Mouse (Mus musculus): ENCODE data around the gene Pcdh9. TPM values are rescaled to one million over a fixed set of nuclear protein-coding genes. Genes with fewer than 3 reads are reported as not detected.

The Pcdh9 gene
- 11.2 TPM for polyA plus RNA-seq (2014; fragmentation: Illumina TruSeq; extraction: RNeasy Lipid Tissue Mini Kit (QIAGEN cat#74804))

DNA sequence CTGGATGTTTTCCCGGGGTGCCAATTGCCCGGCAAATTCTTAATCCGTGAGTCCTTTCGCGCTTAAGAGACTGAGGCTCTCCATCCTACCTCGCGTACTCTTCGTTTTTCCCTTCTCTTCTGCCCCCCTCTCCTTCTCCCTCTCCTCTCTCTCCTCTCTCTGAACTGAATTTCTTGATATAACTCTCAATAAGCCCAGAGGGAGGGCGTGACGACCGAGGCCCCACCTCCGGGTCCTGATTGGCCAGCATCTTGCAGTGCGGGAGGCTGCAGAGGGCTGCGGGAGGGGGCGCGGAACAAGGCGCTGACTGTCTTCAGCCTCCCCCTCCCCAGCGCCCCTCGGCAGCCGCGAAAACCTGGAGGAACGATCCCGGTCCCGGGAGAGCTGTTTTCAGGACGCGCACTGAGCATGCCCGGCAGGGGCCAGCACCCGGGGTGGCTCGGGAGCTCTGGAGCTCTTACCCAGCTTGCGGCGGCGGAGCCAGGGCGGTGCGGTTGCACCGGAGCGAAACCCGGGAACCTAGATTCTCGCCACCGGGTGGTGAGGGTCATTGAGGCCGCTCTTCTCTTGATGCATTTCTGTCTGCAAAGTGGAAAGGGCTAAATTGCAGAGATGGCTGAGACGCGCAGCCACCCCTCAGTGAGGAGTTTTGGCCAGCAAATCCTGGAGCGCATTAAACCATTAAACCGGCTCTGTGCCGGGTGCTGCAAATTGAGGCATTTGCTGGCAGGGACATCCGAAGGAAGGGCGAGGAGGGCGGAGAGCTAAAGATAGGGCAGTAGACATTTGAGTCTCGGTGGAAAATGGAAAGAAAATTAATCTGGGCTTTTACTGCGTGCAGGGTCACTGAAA, at the start of gene Pcdh9:
TSS of gene Pcdh9 (minus strand) at position 161 of the 852 bp plus-strand sequence.

